Mouse (Mus musculus) heart, adult 2 months (tissue): ENCODE results near the gene A4galt.

Experiments used
- CTCF ChIP-seq: fragments of 200-600 bp; IDR thresholded peaks from 2 replicates; pipeline ENCODE4 v1.8.1; 2022; ENCODE audit warnings: antibody characterized with exemption, mild to moderate bottlenecking, moderate library complexity
- EP300 ChIP-seq: fragments of 200-500 bp; IDR thresholded peaks from 2 replicates; pipeline ENCODE4 v1.6.1; 2011; ENCODE audit warnings: low read depth, low read length, control low read depth; ENCODE audit not compliant: insufficient read depth
- POLR2A ChIP-seq: fragments of 200-500 bp; IDR thresholded peaks from 2 replicates; pipeline ENCODE4 v1.6.1; 2011; ENCODE audit warnings: mild to moderate bottlenecking, low read depth, low read length, control low read depth; ENCODE audit not compliant: insufficient read depth

DNA sequence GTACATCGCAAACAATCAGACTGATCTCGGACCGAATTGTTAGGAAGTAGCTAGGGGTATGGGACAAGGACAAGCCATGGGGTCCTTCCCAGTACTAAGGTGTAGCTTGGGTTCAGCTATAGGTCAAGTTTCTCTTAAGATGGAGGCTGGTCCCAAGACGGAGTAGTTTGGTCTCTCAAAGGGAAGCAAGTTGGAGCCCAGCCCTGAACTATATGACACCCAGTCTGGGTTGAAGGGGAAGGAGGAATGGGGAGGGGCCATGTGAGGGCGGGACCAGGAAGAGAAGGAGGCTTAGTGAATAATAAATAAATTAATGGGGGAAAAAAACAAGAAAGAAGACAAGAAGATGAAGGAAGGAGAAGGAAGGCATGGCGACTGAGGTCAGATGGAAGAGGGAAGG, 71.6 kb downstream of the A4galt start:
- TF ChIP-seq POLR2A (no peak), EP300 (no peak), CTCF (no peak)
